Mouse (Mus musculus): Measurements from ENCODE around the gene Lamtor2.
A peak's percentile ranks its signal among the peaks of the same experiment; 100 is the strongest.

Lamtor2 gene

DNA sequence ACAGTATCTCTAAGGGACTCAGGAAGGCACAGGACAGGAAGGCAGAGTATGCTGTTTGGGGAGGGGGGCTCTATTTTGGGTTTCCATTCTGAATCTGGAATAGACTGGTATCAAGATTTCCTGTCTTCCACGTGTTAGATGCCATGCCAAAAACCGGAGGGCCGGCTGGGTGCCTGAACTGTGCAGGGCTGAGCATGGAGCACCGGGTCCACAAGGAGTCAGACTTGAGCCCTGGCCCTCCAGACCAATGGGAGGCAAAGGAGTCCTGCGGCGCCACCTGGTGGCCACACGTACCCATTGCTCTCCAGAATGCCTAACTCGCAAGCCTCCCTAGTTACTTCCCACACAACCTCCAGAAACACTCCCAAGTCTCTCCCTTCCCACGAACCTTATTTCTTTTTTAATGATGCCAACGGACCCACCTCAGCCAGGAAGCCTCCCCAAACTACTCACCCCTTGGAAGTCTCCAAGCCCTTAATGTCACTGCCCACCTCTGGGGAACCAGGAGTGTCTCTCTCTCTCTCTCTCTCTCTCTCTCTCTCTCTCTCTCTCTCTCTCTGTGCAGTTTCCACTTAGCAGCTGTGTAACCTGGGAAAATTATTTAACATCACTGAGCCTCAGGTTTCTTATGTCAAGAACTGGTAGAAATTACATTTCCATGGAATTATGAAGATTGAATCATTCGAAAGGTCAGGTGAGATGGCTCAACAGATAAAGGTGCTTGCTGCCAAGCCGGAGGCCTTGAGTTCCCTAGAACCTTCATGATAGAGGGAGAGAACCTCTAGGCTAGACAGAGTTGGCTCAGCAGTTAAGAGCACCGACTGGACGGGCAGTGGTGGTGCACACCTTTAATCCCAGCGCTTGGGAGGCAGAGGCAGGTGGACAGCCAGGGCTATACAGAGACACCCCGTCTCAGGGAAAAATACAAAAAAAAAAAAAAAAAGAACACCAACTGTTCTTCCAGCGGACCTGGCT lies 26.4 kb downstream of the Lamtor2 start:
- peak; percentile 82 for DNase-seq (ENCODE audit: low read depth, low spot score)

DNA sequence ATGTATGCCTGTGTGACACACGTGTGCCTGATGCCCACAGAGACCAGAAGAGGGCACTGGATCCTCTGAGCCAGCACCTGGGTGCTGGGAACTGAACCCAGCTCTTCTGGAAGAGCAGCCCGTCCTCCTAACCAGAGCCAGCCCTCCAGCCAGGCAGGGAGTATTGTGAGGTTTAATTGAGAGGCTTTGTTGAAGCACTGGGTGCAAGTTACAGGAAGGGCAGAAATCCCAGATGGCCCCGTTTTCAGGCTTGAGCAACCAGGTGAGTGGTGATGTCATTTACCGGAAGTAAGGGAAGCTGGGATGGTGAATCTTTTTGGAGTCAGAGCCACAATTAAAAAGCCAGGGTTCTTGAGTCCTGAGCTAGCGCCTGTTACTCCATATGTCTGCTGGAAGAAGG lies 27.9 kb downstream of the Lamtor2 start:
- DNase-seq (ENCODE audit: low read depth, low spot score), result no peak

DNA sequence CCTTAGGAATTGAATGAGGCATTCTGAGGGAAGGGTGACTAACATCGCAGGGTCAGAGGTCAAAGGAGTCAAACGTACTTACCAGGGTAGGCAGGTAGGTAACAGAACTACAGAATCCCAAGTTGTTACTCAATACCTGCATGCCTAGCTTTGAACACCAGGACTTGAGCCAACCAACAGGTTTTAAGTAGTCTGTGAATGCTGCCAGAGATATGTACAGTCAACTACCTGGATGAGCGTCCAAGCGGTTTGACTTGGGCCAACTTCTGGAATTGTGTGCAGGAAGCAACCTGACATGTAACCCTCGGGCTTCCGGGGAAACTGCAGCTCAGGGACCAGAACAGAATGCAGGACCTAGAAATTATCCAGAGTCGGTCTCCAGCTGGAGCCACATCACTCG lies 29.8 kb downstream of the Lamtor2 start:
- DNase-seq (ENCODE audit: low read depth, low spot score), result no peak

DNA sequence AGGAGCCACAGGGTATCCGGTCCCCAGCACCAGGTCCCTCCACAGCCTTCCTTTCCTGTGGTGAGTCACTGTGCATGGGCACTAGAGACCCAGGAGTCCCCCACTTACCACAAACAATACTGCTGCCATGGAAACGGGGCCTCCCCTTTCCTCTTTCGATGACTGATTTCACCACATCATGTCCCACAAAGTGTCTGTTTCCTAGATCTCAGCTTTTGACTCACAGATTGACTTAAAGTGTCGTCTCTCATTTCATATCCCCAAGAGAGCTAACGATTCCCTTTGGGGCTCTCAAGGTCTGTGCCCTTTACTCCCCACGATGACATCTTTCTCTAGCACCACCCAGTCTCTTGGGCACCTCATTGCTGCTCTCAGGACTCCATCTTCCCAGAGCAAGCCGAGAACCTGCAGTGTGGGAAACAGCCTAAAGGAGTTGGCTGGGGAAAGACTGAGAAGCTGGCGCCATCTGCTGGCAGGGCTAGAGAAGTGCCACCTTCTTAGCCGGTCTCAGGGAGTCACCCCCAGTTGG lies 31.0 kb downstream of the Lamtor2 start:
- DNase-seq (ENCODE audit: low read depth, low spot score), result no peak

DNA sequence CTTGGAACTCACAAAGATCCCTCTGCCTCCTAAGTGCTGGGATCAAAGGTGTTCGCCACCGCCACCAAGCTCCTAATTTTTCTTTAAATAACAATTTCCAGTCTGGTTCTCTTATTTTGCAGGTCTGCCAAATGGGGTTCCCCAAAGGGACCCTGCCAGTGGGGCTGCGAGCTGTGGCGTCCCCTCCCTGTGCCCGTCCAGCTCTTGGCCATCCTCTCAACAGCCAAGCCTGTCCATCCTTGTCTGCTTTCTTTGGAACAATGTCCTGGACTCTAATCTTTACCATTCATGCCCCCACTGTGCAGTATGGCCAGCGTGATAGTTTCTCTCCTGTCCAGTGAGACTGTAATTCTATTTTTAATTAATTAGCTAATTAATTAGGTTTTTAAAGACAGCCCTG lies 31.7 kb downstream of the Lamtor2 start:
- no peak for DNase-seq (ENCODE audit: low read depth, low spot score)

DNA sequence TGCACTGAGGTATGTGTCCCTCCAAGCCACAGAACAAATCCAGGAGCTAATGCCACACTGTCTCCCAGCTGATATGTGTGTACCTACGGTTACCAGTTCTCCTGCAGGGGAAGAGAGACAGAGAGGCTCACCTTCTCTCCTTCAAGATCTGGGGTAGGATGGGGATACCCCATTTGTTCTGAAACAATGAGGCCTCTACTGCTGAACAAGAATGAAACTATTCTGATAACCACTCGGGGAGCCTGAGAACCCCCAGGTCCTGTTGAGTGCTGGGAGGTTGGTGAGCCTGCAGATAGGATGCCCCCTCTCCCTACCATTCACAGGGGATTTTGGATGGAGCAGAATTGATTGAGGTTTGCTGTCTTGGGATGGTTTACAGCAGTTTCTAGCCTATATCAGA lies 32.8 kb downstream of the Lamtor2 start:
- no peak for DNase-seq (ENCODE audit: low read depth, low spot score)

DNA sequence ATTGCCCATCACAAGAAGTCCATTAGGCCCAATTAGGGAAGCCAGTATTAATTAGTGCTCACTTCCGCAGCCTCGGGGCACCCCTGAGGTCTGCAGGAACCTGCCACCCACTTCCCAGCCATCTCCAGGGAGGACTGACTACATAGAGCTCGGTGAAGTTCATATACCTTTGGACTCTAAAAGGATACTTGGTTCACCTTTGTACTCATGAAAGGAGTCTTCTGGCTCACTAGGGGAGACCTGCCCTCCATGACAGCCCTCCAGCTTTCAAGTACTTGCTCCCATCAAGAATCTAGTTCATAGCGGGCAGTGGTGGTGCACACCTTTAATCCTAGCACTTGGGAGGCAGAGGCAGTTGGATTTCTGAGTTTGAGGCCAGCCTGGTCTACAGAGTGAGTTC lies 34.5 kb downstream of the Lamtor2 start:
- DNase-seq (ENCODE audit: low read depth, low spot score), result no peak

DNA sequence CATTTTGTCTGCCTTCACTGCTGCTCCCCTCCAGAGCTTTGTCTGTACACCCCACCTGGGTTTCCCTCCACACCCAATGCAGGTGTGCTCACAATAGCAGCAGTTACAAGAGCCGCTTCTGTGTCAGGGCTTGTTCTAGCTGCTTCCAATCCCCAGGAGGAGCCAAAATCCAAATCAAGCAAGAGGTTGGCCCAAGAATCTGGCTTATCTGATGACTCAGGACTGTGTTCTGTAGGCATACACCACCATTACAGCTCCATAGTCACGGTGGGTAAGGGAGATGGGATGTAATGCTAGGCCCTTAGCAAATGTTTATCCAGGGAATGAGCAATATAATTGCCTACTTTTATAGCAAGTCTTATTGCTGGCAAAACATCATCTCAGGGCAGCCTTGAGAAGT lies 36.5 kb downstream of the Lamtor2 start:
- no peak for DNase-seq (ENCODE audit: low read depth, low spot score)

DNA sequence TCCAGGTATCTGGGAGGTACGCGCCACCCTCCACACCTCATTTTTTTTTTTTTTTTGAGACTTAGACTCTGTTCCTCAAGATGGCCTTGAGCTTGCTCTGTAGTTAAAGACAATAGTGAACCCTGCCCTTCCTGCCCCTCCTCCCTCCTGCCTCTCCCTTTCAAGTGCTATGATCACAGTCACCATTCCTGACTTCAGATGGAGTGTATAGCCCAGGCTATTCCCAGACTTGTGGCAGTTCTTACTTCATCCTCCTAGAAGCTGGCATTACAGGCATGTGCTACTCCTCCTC lies 37.8 kb downstream of the Lamtor2 start:
- no peak for DNase-seq (ENCODE audit: low read depth, low spot score)

DNA sequence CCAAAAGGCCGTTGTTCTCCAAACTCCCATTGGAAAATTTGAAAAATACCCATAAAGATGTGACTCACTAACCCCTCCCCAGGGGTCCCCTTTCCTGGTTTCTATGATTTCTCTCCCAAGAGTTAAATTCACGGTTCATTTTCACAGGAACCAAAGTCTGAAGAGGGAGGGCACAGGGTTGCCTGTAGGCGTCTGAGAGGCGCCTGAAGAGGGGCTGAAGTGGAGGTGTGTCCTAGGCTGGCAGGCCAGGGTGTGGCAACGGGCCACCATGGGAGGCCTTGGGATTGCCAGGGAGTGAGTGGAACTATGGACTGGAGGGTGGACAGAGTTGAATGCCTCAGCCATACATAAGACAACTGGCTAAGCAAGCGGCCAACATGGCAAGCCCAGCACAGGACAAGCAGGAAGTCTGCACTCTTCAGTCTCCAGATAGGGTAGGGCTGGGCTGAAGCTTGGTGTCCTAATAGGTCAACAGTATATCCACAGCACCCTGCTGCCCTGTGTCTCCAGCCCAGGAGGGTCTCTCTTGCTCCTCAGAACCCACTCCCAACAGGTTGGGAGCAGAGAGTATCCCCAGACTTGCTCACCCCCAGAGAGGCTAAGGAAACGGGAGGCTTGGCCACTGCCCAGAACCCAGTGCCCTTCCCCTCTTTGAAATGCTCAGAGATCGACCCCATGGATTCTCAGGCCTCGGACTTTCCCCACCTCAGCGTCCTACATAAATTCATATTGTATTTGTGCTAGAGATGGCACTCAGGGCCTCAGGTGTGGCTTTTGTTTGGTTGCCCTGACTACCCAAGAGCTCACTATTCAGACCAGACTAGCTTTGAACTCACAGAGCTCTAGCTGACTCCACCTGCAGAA lies 38.4 kb downstream of the Lamtor2 start:
- no peak for DNase-seq (ENCODE audit: low read depth, low spot score)

DNA sequence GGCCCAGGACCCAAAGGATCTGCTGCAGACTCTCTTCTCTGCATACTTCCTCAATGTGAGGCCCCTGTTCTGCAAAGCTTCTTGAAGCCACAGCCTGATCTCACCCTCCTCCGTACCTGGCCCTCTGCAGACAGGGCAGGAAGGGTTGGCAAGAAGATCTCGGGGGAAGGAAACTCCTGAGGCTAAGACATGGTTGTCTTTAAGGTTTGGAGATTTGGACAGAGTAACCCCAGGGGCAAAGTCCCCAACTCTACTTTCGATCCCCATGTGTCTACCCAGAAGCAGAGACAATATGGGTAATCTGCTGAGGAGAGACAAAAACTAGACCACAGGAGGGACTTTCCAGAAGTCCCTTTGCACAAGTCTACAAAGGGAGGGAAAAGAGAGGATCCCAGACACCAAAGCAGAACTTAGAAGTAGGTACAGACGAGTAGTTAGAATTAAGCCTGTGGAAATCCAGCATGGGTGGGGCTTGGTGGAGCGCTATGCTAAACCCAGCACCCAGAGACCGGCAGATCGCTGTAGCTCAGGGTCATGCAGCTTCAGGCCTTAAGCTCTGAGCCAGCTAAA lies 39.2 kb downstream of the Lamtor2 start:
- DNase-seq (ENCODE audit: low read depth, low spot score), result no peak

DNA sequence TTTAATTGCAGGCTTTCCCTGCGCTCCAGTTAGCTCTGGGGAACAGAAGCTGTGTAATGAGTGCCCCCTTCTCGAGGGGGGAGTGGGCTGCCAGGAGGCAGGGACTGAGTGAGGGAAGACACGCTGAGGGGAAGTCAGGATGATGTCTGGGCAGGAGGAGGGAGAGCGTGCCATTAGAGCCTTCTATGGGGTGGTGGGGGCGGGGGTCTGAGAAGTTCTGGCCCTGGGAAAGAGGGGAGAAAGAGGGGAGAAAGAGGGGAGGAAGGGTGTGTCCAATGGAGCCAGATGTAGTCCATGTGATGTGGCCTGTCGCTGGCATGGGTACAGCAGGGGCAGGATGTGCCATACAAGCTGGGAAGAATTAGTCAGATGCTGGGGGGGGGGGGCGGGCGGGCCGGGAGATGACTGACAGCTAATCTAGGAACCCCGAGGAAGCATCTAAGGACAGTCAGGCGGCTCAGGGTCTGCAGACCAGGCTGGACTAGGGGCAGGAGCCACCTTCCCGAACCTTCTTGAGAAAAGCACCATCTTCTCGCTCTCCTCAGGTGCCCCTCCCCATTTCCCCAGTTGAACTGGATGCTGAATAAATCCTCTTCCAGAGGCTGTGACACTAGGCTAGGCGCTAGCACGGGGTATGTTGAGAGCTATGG lies 39.9 kb downstream of the Lamtor2 start:
- DNase-seq (ENCODE audit: low read depth, low spot score), result no peak

DNA sequence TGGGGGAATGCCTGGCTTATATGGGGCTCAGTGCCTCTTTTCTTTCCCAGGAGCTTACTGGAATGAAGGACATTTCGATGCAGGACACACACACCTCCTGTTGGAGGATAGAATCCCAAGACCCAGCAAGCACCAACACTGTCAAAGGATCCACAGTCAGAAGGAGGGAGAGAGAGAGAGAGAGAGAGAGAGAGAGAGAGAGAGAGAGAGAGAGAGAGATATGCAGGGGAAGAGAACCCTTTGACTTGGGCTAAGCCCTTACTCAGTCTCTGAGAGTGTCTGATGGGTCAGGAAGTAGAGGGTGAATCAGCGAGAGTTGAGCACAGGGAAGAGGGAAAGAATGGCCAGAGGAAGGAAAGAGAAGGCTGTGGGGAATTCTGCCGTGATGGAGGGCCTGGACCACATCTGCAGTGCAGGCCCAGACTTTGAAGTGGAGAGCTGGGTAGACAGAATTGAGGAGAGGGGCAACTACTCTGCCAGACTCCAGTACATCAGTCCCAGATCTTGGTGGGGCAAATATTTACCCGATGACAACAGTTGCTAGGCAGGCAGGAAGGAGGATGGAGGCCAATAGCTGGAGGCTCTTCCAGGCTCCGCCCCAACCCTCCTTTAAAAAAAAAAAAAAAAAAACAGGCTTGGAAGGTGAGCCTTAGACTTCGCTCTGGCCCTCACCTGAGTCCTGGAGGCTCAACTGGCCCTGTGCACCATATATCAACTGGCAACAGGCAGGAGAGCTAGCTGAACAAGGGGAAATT lies 40.6 kb downstream of the Lamtor2 start:
- no peak for DNase-seq (ENCODE audit: low read depth, low spot score)

DNA sequence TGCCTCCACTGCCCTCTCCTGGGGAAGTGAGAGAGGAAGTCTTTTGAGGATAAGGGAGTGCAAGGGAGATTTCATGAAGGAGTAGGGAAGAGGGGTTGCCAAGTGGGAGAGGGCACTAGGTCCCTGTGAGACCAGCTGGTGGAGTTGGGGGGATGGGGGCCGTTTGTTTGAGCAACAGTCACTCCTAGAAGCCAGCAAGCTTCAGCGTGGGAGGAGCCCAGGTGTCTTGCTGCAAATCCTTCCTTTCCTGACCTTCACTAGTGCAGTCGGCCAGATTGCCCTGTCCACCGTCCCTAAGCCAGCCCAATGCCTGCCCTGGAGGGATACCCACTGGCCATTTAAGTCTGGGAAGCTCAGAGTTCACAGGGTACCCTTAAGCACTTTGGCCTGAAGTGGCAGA lies 41.3 kb downstream of the Lamtor2 start:
- DNase-seq (ENCODE audit: low read depth, low spot score), result no peak

DNA sequence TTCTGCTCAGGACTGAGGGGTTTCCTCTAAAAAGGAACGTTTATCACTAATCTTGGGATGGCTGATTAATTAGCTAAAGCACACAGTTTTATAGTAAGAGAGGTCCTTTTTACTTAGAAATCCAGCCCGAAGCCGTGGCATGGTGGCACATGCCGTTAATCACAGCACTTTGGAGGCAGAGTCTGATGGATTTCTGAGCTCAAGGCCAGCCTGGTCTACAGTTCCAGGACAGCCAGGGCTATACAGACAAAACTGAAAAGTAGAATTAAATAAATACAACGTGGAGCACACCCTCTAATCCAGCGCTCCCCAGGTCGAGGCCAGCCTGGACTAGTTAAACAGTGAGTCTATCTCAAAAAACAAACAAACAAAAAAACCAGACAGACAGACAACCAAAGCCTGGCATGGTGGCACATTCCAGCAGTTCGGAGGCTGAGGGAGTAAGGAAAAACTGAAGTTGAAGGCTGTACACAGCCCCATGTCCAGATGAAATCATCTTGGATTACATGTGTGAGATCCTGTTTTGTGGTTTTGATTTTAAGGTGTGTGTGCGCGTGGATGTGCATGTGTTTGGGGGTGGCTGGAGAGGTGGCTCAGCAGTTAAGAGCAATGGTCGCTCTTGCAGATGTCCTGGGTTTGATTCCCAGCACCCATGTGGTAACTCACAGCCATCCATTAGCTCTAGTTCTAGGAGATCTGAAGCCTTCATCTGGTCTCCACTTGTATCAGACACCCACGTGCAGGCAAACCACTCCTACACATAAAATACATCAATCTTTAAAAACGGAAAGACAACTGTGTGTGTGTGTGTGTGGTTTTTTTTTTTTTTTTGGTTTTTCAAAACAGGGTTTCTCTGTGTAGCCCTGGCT lies 42.2 kb downstream of the Lamtor2 start:
- no peak for DNase-seq (ENCODE audit: low read depth, low spot score)

DNA sequence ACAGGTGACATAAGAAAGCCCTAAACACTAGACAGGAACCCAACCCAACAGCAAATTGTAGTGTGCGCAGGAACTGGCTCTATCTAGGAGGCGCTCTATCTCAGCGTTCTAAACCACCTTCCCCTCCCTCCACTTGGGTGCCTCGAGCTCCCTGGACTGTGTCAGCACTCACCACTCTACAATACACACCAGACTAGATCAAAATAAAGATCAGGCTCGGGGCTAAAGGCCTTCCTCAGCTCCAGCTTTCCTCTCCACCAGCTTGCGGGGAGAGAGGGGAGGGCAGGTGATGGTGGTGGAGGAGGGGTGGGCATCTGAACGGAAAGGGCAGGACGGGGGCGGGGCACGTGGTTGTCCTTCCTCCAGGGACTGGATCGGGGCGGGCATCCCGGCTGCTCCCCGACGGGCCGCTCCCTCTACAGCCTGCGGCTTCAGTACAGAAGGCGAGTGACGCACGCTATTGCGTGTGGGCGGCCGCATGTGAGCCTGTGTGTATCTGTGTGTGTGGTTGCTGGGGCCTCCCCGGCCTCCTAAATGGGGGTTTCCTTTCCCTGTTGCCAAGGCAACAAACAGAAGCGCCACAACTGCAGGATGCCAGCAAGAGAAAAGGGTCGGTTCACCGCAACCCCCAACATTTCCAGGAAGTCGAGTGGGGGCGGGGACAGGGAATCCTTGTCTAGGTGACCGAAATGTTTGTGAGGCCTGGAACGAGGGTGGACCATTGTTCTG lies 43.0 kb downstream of the Lamtor2 start, which contains the start of gene Lmna:
Lmna (minus strand) TSS at position 265 of the 729 bp plus-strand sequence.
- DNase-seq (ENCODE audit: low read depth, low spot score), result peak; percentile 62

DNA sequence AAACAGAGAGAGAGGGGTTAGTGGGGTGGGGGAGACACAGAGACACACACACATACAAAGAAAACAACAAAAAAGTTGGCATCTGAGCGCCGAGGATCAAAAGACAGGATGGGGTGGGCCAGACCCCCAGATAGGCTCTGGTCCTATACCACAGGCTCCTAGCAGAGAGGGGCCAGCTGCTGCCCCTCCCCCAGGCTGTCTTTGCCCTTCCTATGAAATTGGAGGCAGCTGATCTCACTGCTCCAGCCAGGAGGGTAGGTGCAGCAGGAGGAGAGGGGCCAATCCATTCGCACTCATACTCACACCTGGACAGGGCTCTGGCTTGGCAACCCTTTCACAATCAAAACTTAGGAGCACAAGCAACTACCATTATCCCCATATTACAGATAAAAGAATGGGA lies 43.6 kb downstream of the Lamtor2 start:
- DNase-seq (ENCODE audit: low read depth, low spot score), result no peak

DNA sequence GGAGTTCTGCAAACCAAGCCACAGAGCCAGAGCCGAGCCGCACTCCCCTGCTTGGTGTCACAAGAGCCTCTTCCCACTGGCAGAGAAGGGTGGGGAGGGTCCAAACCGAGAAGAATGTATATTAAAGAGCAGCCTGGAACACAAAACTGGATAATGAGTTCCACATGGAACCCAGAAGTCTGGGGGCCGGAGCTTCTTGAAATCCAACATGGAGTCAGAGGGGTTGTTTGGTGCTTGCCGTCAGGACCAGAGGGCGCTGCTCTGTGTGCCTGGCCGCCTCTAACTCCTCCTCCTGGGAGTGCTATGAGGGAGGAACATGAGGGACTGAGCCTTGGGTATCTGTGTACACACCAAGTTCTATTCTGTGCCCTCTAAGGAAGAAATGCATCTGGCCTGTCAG lies 47.1 kb downstream of the Lamtor2 start:
- DNase-seq (ENCODE audit: low read depth, low spot score), result no peak

DNA sequence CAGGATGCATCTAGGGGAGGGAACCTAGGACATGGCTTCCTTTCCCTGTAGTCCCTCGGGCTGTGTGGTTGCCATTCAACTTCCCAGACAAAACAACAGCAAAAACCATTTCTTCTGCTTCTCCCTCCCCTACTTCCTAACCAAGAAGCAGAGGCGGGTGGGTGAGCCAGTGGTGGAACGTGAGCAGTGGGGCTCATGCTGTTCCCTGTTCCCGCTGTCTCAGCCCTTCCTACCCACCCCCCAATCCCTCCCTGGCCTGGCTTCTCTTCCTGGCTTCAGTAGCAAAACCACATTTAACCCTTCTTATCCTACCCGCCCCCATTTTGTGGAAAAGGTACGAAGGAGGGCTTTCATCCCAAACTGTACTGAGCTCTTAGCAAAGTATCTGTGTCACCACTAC lies 47.8 kb downstream of the Lamtor2 start:
- DNase-seq (ENCODE audit: low read depth, low spot score), result no peak
